Comparison of ENCODE assay signal across 15 mouse cellular contexts in genomic region chr10:96828581-96829246, GRCm38 (mm10).
DNase-seq lines count a peak whose midpoint lies in the region; ATAC-seq and TF ChIP-seq lines count a peak whose summit lies in the region.
"Had no signal": no experiment of that assay in that cellular context is flagged by ENCODE, and none has a peak within 500 bp of the region (broad histone marks: within the 10 kb centered on the region; RNA-seq: fewer than 3 reads in every experiment).

No protein-coding gene starts in this region.

- TF ChIP-seq CTCF in hindbrain, postnatal 0 days (IDR thresholded peaks at IDR 0.05; ENCODE audit: low read depth), result no peak

- H3K4me2 ChIP-seq in hindbrain, postnatal 0 days (ENCODE audit: low read depth, low read length), result no peak overlapping the region
- no peak overlapping the region for H3K4me2 ChIP-seq in hindbrain, embryonic 14.5 days (replicated peaks)
- H3K4me2 ChIP-seq: embryonic facial prominence, embryonic 13.5 days; heart, embryonic 11.5 days; stomach, embryonic 15.5 days had no signal

- no peaks in the 10 kb centered on the region for H3K9me3 ChIP-seq in hindbrain, postnatal 0 days (ENCODE audit: low read length)
- H3K9me3 ChIP-seq in hindbrain, embryonic 14.5 days (ENCODE audit: control insufficient read depth, low read length), result no peaks in the 10 kb centered on the region
- H3K9me3 ChIP-seq: embryonic facial prominence, embryonic 13.5 days; stomach, embryonic 15.5 days had no signal

- ATAC-seq in hindbrain, postnatal 0 days, result no peak
- ATAC-seq in hindbrain, embryonic 14.5 days (ENCODE audit: low FRiP score), result no peak
- no peak for ATAC-seq in activated CD4-positive, CD25-positive, alpha-beta regulatory T cell, adult 4 months

- H3K27ac ChIP-seq in hindbrain, postnatal 0 days, result no peak overlapping the region
- no peak overlapping the region for H3K27ac ChIP-seq in hindbrain, embryonic 14.5 days
- H3K27ac ChIP-seq: embryonic facial prominence, embryonic 13.5 days; left cerebral cortex, adult 2 months; stomach, embryonic 15.5 days had no signal

- WGBS in hindbrain, postnatal 0 days, result 77% methylated on average over 7 of the region's 7 CpGs
- WGBS in hindbrain, embryonic 14.5 days, result 80% methylated on average over 7 of the region's 7 CpGs

- DNase-seq in hindbrain, postnatal 0 days (ENCODE audit: low spot score), result peak; percentile 30
- DNase-seq in hindbrain, embryonic 14.5 days (ENCODE audit: low spot score), result no peak
- peak; percentile 68 for DNase-seq in adipocyte (ENCODE audit: low spot score)
- peak; percentile 84 for DNase-seq in cerebellum, adult 8-10 months
- DNase-seq in layer of hippocampus, adult 9-11 months, result peak; percentile 53
- no peak for DNase-seq in lung, postnatal 36 days
- DNase-seq in embryo, embryonic 9.5 days (ENCODE audit: extremely low spot score), result no peak
- DNase-seq: kidney, adult 9 months; lung, postnatal 10 days; midbrain, embryonic 14.5 days had no signal

- H3K27me3 ChIP-seq in hindbrain, postnatal 0 days (ENCODE audit: insufficient read depth, low read length), result no peaks in the 10 kb centered on the region
- no peaks in the 10 kb centered on the region for H3K27me3 ChIP-seq in hindbrain, embryonic 14.5 days (ENCODE audit: control insufficient read depth, insufficient read depth, low read length)
- H3K27me3 ChIP-seq: embryonic facial prominence, embryonic 13.5 days; stomach, embryonic 15.5 days had no signal

- no peak overlapping the region for H3K4me3 ChIP-seq in hindbrain, postnatal 0 days (ENCODE audit: low read length)
- no peak overlapping the region for H3K4me3 ChIP-seq in hindbrain, embryonic 14.5 days (replicated peaks; ENCODE audit: low read length)
- H3K4me3 ChIP-seq: embryonic facial prominence, embryonic 13.5 days; left cerebral cortex, adult 2 months; stomach, embryonic 15.5 days had no signal

- H3K36me3 ChIP-seq in hindbrain, postnatal 0 days (ENCODE audit: insufficient read depth, low read length), result no peaks in the 10 kb centered on the region
- H3K36me3 ChIP-seq in hindbrain, embryonic 14.5 days (replicated peaks; ENCODE audit: control insufficient read depth, insufficient read depth), result no peaks in the 10 kb centered on the region
- H3K36me3 ChIP-seq: embryonic facial prominence, embryonic 13.5 days; stomach, embryonic 15.5 days had no signal

- H3K9ac ChIP-seq in hindbrain, postnatal 0 days (replicated peaks; ENCODE audit: low read length), result no peak overlapping the region
- H3K9ac ChIP-seq in hindbrain, embryonic 14.5 days, result no peak overlapping the region
- H3K9ac ChIP-seq: embryonic facial prominence, embryonic 13.5 days; stomach, embryonic 15.5 days had no signal

- no peaks in the 10 kb centered on the region for H3K4me1 ChIP-seq in hindbrain, postnatal 0 days (ENCODE audit: insufficient read depth, low read length)
- H3K4me1 ChIP-seq in hindbrain, embryonic 14.5 days (replicated peaks; ENCODE audit: control insufficient read depth, insufficient read depth, low read length), result 0 out of 2 replicates have a peak, but pooled peaks cover 2% of the 10 kb centered on the region
- H3K4me1 ChIP-seq: embryonic facial prominence, embryonic 13.5 days had no signal

Comparison
In these comparisons a context has a peak if more than half of its experiments do, and no peak if none do; other contexts are left out.
1. DNase-seq: peak in hindbrain, postnatal 0 days (single experiment), adipocyte (single experiment), cerebellum, adult 8-10 months (single experiment) and layer of hippocampus, adult 9-11 months (single experiment); none in hindbrain, embryonic 14.5 days (single experiment), lung, postnatal 36 days (single experiment) and embryo, embryonic 9.5 days (single experiment).